Mouse (Mus musculus): ENCODE results near the gene Pxt1. TPM values are rescaled to one million over a fixed set of nuclear protein-coding genes. Genes with fewer than 3 reads are reported as not detected.

Pxt1 gene
- polyA plus RNA-seq, 1 experiment from 2014 or later = 0.21 TPM

DNA sequence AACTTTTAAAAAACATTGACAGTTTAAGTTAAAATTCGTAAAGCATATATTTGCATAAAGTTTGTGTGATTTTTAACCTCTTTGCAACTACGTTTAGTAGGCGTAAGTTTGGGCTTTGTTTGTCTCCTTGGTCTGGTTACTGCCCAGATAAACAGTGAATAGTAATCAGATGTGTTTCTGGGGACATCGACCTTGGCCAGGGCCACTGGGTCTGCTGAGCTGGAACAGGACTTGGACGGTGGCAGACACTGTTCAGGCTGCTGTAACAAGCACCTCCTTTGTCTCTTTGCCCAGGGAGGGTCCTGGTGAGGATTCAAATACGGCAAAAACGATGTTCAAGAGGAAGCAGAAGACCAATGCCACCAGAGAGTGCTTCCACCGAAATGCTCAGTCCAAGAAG is 58.4 kb downstream of the Pxt1 start:
- no peak overlapping the region for H3K4me3 ChIP-seq (replicated peaks)
- peaks cover 6% of the 10 kb centered on the region for H3K4me1 ChIP-seq
- H3K4me2 ChIP-seq = no peak overlapping the region
- peaks cover 13% of the 10 kb centered on the region for H3K9me3 ChIP-seq (replicated peaks)
- no peak overlapping the region for H3K9ac ChIP-seq
- WGBS = 88% methylated on average over 8 of the region's 8 CpGs
- H3K27ac ChIP-seq = no peak overlapping the region
- H3K27me3 ChIP-seq = peaks cover 13% of the 10 kb centered on the region
- no peaks in the 10 kb centered on the region for H3K36me3 ChIP-seq
- ATAC-seq (replicated peaks; ENCODE audit: low FRiP score) = no peak

Other genes starting within 250 kb of the Pxt1 start
- gene AC170998.1, start 217.8 kb downstream of the Pxt1 start, polyA plus RNA-seq (2015; fragmentation: Nextera tagmentation; extraction: Ambion mirVana) = 3.1 and 4.0 TPM in 2 replicates
- gene Mapk13, start 174.5 kb downstream of the Pxt1 start, polyA plus RNA-seq (2015; fragmentation: Nextera tagmentation; extraction: Ambion mirVana) = 44.7 and 46.4 TPM in 2 replicates
- 11.2 and 14.4 TPM in 2 replicates for gene Brpf3, start 142.8 kb downstream of the Pxt1 start, polyA plus RNA-seq (2015; fragmentation: Nextera tagmentation; extraction: Ambion mirVana)
- 0.08 and 0.10 TPM in 2 replicates for gene Pnpla1, start 85.4 kb downstream of the Pxt1 start, polyA plus RNA-seq (2015; fragmentation: Nextera tagmentation; extraction: Ambion mirVana)
- 0.12 and 0.23 TPM in 2 replicates for gene 4930539E08Rik, start 28.5 kb downstream of the Pxt1 start, polyA plus RNA-seq (2015; fragmentation: Nextera tagmentation; extraction: Ambion mirVana)
- 88.8 and 91.5 TPM in 2 replicates for gene Kctd20, start 8.1 kb upstream of the Pxt1 start, polyA plus RNA-seq (2015; fragmentation: Nextera tagmentation; extraction: Ambion mirVana)
- 98.5 and 105 TPM in 2 replicates for gene Stk38, start 64.2 kb upstream of the Pxt1 start, polyA plus RNA-seq (2015; fragmentation: Nextera tagmentation; extraction: Ambion mirVana)
- gene Srsf3, start 88.8 kb upstream of the Pxt1 start, polyA plus RNA-seq (2015; fragmentation: Nextera tagmentation; extraction: Ambion mirVana) = 605 and 671 TPM in 2 replicates
- gene Cdkn1a, start 147.1 kb upstream of the Pxt1 start, polyA plus RNA-seq (2015; fragmentation: Nextera tagmentation; extraction: Ambion mirVana) = 62.2 and 79.3 TPM in 2 replicates
- gene Rab44, start 170.3 kb upstream of the Pxt1 start, polyA plus RNA-seq (2015; fragmentation: Nextera tagmentation; extraction: Ambion mirVana) = 0.34 and 0.35 TPM in 2 replicates

Data from kidney, embryonic 15.5 days (tissue).